Mouse (Mus musculus) liver, postnatal 0 days (tissue): ENCODE data around the gene Kcnj2. TPM values are rescaled to one million over a fixed set of nuclear protein-coding genes. Genes with fewer than 3 reads are reported as not detected.

Experiments used
- ATAC-seq: fragments of 200-750 bp; cut with Nextera tagmentation; 2 replicates; pipeline ENCODE4 v1.8.0; 2017; ENCODE audit warnings: mild to moderate bottlenecking, moderate library complexity
- DNase-seq: peaks from one replicate; pipeline ENCODE4 v3.0.0-alpha.2; 2016
- H3K27ac ChIP-seq: fragments of 300-500 bp; sonication (generic); 2 replicates; pipeline ENCODE4 v1.5.1; 2014; ENCODE audit warnings: antibody characterized with exemption, moderate library complexity, mild to moderate bottlenecking, low read depth
- H3K27me3 ChIP-seq: fragments of 300-500 bp; sonication (generic); 2 replicates; pipeline ENCODE4 v1.6.1; 2014; ENCODE audit warnings: low read length, control low read depth, mixed read lengths; ENCODE audit not compliant: insufficient read depth
- H3K36me3 ChIP-seq: fragments of 300-500 bp; sonication (generic); replicated peaks from 2 replicates; pipeline ENCODE4 v1.6.1; 2014; ENCODE audit warnings: mild to moderate bottlenecking, control low read depth, low read length, moderate library complexity, mixed read lengths; ENCODE audit not compliant: insufficient read depth
- H3K4me1 ChIP-seq: fragments of 300-500 bp; sonication (generic); 2 replicates; pipeline ENCODE4 v1.6.1; 2014; ENCODE audit warnings: antibody characterized with exemption, mild to moderate bottlenecking, control low read depth; ENCODE audit not compliant: insufficient read depth
- H3K4me2 ChIP-seq: fragments of 300-500 bp; sonication (generic); 2 replicates; pipeline ENCODE4 v1.6.1; 2014; ENCODE audit warnings: low read depth, mild to moderate bottlenecking, low read length, moderate library complexity, mixed read lengths
- H3K4me3 ChIP-seq: fragments of 300-500 bp; sonication (generic); 2 replicates; pipeline ENCODE4 v1.5.1; 2014; ENCODE audit warnings: low read depth, low read length
- H3K9ac ChIP-seq: fragments of 300-500 bp; sonication (generic); replicated peaks from 2 replicates; pipeline ENCODE4 v1.6.1; 2014; ENCODE audit warnings: mild to moderate bottlenecking, moderate library complexity
- H3K9me3 ChIP-seq: fragments of 300-500 bp; sonication (generic); 2 replicates; pipeline ENCODE4 v1.6.1; 2016; ENCODE audit warnings: mild to moderate bottlenecking, control low read depth, low read length, mixed read lengths
- CTCF ChIP-seq: sonication (generic); IDR thresholded peaks from 2 replicates; pipeline ENCODE4 v1.5.1; 2016; ENCODE audit warnings: antibody characterized with exemption, low read depth
- EP300 ChIP-seq: IDR thresholded peaks from 2 replicates; pipeline ENCODE4 v1.6.1; 2016; ENCODE audit warnings: antibody characterized with exemption, low read depth, mild to moderate bottlenecking
- whole genome bisulfite sequencing: fragments of 180-500 bp; shearing (Covaris S2); extraction: QIAGEN DNeasy Blood & Tissue Kit; methylation state at CpG from one replicate; pipeline ENCODE4 v1.1.7; 2014; ENCODE audit not compliant: insufficient replicate concordance; 5-methylcytosine and 5-hydroxymethylcytosine counted together
- polyA plus RNA-seq: library from polyadenylated mRNA; unstranded; fragments of >200 nt; fragmentation: Nextera tagmentation; extraction: Ambion mirVana; gene quantifications from 2 replicates; pipeline ENCODE4 v1.2.1, GENCODE M21; 2015

The Kcnj2 gene
- polyA plus RNA-seq, result 0.13 and 0.31 TPM in 2 replicates

DNA sequence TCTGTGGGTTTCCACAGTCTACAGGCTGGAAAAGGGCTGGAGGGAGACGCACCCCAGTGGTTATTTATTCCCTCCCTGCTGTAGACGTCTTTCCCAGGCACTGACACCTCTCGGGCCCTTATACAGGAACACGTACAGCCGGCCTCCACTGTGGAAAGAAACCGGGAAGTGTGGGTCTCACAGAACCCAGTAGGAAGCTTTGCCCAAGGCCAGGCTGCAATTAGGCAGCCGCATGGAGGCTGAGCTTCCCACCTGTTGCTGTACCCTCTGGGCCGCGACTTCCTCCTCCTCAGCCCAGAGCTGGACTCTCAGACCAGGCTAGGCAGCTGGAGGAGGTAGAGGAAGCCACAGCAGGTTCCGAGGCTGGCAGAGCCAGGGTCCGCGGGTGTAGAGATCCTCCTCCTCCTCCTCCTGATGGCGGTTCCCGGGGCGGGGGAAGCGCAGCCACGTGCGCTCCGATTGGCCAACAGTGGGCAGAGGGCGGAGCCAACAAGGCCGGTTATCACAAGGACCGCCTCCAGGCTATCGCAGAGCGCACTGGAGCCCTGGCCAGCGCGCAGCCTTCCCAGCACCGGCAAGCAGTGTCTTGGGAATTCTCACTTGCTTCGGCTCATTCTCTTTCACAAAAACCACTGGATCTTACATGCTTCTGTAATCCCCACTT, at the start of gene Kcnj2:
Gene Kcnj2 (plus strand): TSS at position 530 of the 664 bp plus-strand sequence.
- Histone ChIP-seq H3K27ac (0 out of 2 replicates have a peak within 1 kb of the TSS, but pooled peaks have one; percentile 24), H3K36me3 (no peaks in the 10 kb centered on the region), H3K4me1 (peaks cover 6% of the 10 kb centered on the region; the same call in 1 of the 2 replicates), H3K4me3 (peak within 1 kb of the TSS; percentile 55), H3K9ac (peak within 1 kb of the TSS; percentile 17; the same call in 1 of the 2 replicates), H3K4me2 (peak within 1 kb of the TSS; percentile 93), H3K9me3 (no peaks in the 10 kb centered on the region), H3K27me3 (peaks cover 16% of the 10 kb centered on the region)
- ATAC-seq, result peak; percentile 98
- WGBS, result under 1% methylated on average over 28 of the region's 28 CpGs
- peak; percentile 90 for DNase-seq
- no peak for TF ChIP-seq CTCF
- TF ChIP-seq EP300, result no peak

DNA sequence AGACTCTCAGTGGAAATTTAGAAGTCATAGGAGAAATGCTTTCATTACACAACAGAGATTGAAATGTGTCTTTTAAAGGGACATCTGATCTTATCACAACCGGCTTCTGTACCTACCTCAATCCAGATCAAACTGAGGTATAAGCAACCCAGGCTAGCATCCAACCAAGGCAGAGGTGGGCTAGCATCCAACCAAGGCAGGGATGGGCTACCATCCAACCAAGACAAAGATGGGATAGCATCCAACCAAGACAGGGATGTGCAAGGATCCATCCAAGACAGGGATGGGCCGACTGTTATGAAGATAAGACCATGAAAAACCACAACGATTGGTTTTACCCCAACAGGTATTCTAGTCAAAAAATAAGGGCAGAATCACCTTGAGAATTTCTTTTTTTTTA, 49.8 kb upstream of the Kcnj2 start:
- TF ChIP-seq EP300 (no peak), CTCF (no peak)
- H3K36me3 ChIP-seq, result no peaks in the 10 kb centered on the region
- H3K27me3 ChIP-seq, result no peaks in the 10 kb centered on the region
- no peak overlapping the region for H3K9ac ChIP-seq
- DNase-seq, result no peak
- WGBS, result 85% methylated on average over 3 of the region's 3 CpGs
- H3K9me3 ChIP-seq, result no peaks in the 10 kb centered on the region
- no peak overlapping the region for H3K4me3 ChIP-seq
- no peak for ATAC-seq
- H3K4me1 ChIP-seq, result no peaks in the 10 kb centered on the region
- no peak overlapping the region for H3K4me2 ChIP-seq
- H3K27ac ChIP-seq, result no peak overlapping the region

DNA sequence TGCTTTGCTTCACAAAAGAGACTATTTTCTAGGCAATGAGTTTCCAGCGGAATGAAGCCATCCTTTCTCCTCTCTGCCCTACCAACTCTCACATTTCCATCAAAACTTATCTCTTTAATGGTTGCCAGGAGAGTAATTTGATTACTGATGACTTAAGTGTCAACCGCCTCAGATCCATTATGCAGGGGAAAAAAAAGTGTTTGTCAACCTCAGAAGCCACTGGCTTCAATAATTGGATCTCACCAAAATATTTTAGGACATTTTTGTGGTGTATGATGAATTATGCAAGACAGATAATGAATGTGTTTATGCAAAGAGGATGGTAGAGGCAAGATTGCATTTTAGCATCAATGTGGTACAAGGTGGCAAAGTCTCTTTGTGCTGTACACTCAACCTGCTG, 45.8 kb upstream of the Kcnj2 start:
- Histone ChIP-seq H3K4me2 (no peak overlapping the region), H3K9ac (no peak overlapping the region), H3K27ac (no peak overlapping the region), H3K9me3 (no peaks in the 10 kb centered on the region), H3K4me3 (no peak overlapping the region), H3K36me3 (no peaks in the 10 kb centered on the region), H3K4me1 (no peaks in the 10 kb centered on the region), H3K27me3 (no peaks in the 10 kb centered on the region)
- WGBS, result 69% methylated on average over 2 of the region's 2 CpGs
- DNase-seq (no peak), ATAC-seq (no peak)
- TF ChIP-seq EP300 (no peak), CTCF (no peak)

DNA sequence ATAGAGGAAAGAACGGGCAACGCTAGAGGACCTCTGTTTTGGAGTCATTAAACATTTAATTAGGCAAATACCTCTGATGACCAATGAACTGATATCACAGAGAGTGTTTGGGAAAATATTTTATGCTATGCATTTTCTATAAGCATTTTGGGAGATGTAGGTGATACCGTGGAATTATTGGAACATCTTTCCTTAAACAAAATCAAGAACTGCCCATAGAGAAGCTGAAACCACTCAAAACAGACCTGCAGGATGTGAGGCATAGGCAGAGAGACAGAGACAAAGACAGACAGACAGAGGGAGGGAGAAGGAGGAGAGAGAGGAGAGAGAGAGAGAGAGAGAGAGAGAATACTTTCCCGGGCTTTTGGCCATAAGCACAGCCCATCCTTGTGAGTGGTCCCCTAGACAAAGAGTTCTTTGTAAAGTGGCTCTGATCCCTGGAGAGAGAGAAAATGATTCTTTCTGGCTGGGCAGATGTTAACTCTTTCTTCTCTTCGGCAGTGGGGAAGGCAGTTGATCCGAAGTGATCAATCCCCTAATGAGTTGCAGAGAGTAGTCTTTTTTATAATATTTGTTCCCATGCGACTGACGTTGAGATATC, 43.2 kb upstream of the Kcnj2 start:
- ATAC-seq, result no peak
- no peak for TF ChIP-seq EP300
- TF ChIP-seq CTCF, result no peak
- no peak overlapping the region for H3K27ac ChIP-seq

DNA sequence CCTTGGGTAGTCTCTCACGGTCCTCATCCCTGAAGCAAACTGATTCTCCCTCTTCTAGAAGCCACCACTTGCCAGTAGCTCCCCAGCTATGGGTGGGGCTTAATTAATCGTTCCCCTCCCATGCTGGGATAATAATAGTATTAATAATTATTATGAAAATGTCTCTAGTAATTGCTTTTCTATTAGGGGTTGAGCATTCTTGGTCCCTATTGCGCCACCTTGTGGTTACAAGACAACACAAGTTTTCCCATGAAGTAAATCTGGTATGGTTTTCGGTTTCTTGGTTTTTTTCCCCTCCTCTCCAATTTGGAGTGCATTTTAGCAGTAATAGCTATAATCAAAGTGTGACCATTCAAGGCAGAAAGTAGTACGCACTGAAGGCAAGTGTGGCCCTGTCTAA, 23.8 kb upstream of the Kcnj2 start:
- H3K27ac ChIP-seq, result no peak overlapping the region
- H3K4me2 ChIP-seq, result no peak overlapping the region
- H3K4me1 ChIP-seq, result no peaks in the 10 kb centered on the region
- peak; percentile 18 for DNase-seq
- TF ChIP-seq EP300, result no peak
- peak; percentile 70 for TF ChIP-seq CTCF
- H3K9me3 ChIP-seq, result no peaks in the 10 kb centered on the region
- no peaks in the 10 kb centered on the region for H3K36me3 ChIP-seq
- H3K4me3 ChIP-seq, result no peak overlapping the region
- 36% methylated on average over 5 of the region's 5 CpGs for WGBS
- ATAC-seq, result no peak
- H3K9ac ChIP-seq, result no peak overlapping the region
- no peaks in the 10 kb centered on the region for H3K27me3 ChIP-seq

More for the DNA sequence above, 43.2 kb upstream of the Kcnj2 start:
- 83% methylated on average over 8 of the region's 8 CpGs for WGBS
- no peak for DNase-seq
- no peaks in the 10 kb centered on the region for H3K4me1 ChIP-seq
- no peak overlapping the region for H3K9ac ChIP-seq
- no peaks in the 10 kb centered on the region for H3K36me3 ChIP-seq
- no peak overlapping the region for H3K4me2 ChIP-seq
- H3K27me3 ChIP-seq, result no peaks in the 10 kb centered on the region
- no peak overlapping the region for H3K4me3 ChIP-seq
- no peaks in the 10 kb centered on the region for H3K9me3 ChIP-seq

DNA sequence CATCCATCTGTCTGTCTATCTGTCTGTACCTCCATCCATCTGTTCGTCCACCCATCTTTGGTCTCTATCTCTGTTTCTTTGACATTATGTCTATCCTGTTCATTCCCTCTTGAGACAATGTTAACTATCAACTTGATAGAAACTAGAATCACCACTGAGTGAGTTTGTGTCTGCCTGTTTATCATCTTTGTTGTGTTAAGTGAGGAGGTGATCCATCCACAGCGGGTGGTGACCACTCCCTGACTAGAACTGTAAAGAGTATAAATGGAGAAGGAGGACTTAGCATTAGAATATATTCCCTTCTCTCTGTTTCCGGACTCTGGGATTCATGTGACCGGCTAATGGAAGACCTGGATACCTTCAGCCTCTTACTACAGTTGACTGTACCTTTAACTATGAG, 22.7 kb upstream of the Kcnj2 start:
- H3K4me1 ChIP-seq, result no peaks in the 10 kb centered on the region
- no peaks in the 10 kb centered on the region for H3K27me3 ChIP-seq
- DNase-seq (no peak), ATAC-seq (no peak)
- H3K36me3 ChIP-seq, result no peaks in the 10 kb centered on the region
- H3K27ac ChIP-seq, result no peak overlapping the region
- no peak overlapping the region for H3K4me3 ChIP-seq
- WGBS, result 75% methylated on average over 4 of the region's 4 CpGs
- no peak overlapping the region for H3K4me2 ChIP-seq
- H3K9me3 ChIP-seq, result no peaks in the 10 kb centered on the region
- TF ChIP-seq EP300 (no peak), CTCF (no peak)
- no peak overlapping the region for H3K9ac ChIP-seq
